ENCODE assay signal across 21 mouse cellular contexts in the genomic region with DNA sequence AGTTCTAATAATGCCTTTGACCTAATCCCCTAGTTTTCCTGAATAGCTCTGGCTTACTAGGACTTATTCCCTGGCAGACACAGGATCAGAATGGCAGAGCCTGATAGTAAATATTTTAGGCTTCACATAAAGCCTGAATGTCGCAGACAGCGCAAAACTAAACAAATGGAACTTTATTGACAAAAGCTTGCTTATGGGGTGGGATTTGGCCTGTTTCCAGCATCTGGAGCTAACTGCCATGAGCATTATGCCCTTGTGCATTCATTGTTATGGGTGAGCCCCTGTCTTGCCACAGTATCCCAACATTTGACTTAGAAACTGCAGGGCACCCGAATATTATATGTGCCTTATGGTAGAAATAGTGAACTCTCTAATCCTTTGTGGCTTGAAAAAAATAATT.
DNase-seq lines count a peak whose midpoint lies in the region; ATAC-seq and TF ChIP-seq lines count a peak whose summit lies in the region.
"Had no signal": no experiment of that assay in that cellular context is flagged by ENCODE, and none has a peak within 500 bp of the region (broad histone marks: within the 10 kb centered on the region; RNA-seq: fewer than 3 reads in every experiment).

No protein-coding gene starts in this region.

- TF ChIP-seq POLR2A in brain, embryonic 14.5 days (IDR thresholded peaks at IDR 0.05; ENCODE audit: borderline replicate concordance, extremely low read depth, insufficient read depth, insufficient read length, poor library complexity, severe bottlenecking): no peak

- DNase-seq in hindbrain, postnatal 0 days (ENCODE audit: low spot score): peak; percentile 30
- DNase-seq in hindbrain, embryonic 11.5 days (ENCODE audit: low spot score): no peak
- DNase-seq in lung, embryonic 14.5 days: peak; percentile 66
- DNase-seq in lung, postnatal 25 days (ENCODE audit: low spot score): no peak
- no peak for DNase-seq in neural tube, embryonic 10.5 days (ENCODE audit: extremely low spot score, low spot score)
- peak; percentile 64 for DNase-seq in brain, embryonic 14.5 days (ENCODE audit: low read depth)
- DNase-seq in ovary, adult 18-20 months (ENCODE audit: low spot score): no peak
- DNase-seq: adrenal gland, adult 2 months; adrenal gland, postnatal 10 days; adrenal gland, postnatal 25 days; cerebellum, adult 11-12 months; cerebellum, adult 2 months; cerebellum, adult 9-10 months; cerebellum, postnatal 10 days; cerebellum, postnatal 25 days; forebrain, postnatal 0 days had no signal

- no peaks in the 10 kb centered on the region for H3K27me3 ChIP-seq in hindbrain, postnatal 0 days (ENCODE audit: insufficient read depth, low read length)
- no peaks in the 10 kb centered on the region for H3K27me3 ChIP-seq in hindbrain, embryonic 11.5 days (ENCODE audit: control insufficient read depth, insufficient read depth, low read length)
- H3K27me3 ChIP-seq in lung, embryonic 14.5 days (ENCODE audit: insufficient read depth, low read length): 0 out of 2 replicates have a peak, but pooled peaks cover 3% of the 10 kb centered on the region
- H3K27me3 ChIP-seq in neural tube, embryonic 13.5 days: peaks cover 20% of the 10 kb centered on the region
- H3K27me3 ChIP-seq: embryonic facial prominence, embryonic 12.5 days had no signal

- H3K36me3 ChIP-seq in hindbrain, postnatal 0 days (ENCODE audit: insufficient read depth, low read length): no peaks in the 10 kb centered on the region
- no peaks in the 10 kb centered on the region for H3K36me3 ChIP-seq in hindbrain, embryonic 11.5 days (ENCODE audit: control insufficient read depth, insufficient read depth, low read length)
- H3K36me3 ChIP-seq in lung, embryonic 14.5 days (ENCODE audit: insufficient read depth): no peaks in the 10 kb centered on the region
- no peaks in the 10 kb centered on the region for H3K36me3 ChIP-seq in neural tube, embryonic 13.5 days
- H3K36me3 ChIP-seq: embryonic facial prominence, embryonic 10.5 days; embryonic facial prominence, embryonic 12.5 days; forebrain, embryonic 12.5 days; forebrain, embryonic 15.5 days had no signal

- TF ChIP-seq CTCF in hindbrain, postnatal 0 days (IDR thresholded peaks at IDR 0.05; ENCODE audit: low read depth): no peak
- TF ChIP-seq CTCF in lung, embryonic 14.5 days (IDR thresholded peaks at IDR 0.05; ENCODE audit: low read depth): no peak
- TF ChIP-seq CTCF in brain, embryonic 14.5 days (IDR thresholded peaks at IDR 0.05; ENCODE audit: borderline replicate concordance, extremely low read depth, insufficient read depth, insufficient read length): no peak

- no peak overlapping the region for H3K4me3 ChIP-seq in hindbrain, postnatal 0 days (ENCODE audit: low read length)
- no peak overlapping the region for H3K4me3 ChIP-seq in hindbrain, embryonic 11.5 days (ENCODE audit: low read depth, low read length)
- H3K4me3 ChIP-seq in lung, embryonic 14.5 days (ENCODE audit: low read depth, low read length): no peak overlapping the region
- no peak overlapping the region for H3K4me3 ChIP-seq in neural tube, embryonic 13.5 days
- H3K4me3 ChIP-seq: embryonic facial prominence, embryonic 10.5 days; embryonic facial prominence, embryonic 12.5 days; forebrain, embryonic 12.5 days; forebrain, embryonic 15.5 days had no signal

- no peaks in the 10 kb centered on the region for H3K9me3 ChIP-seq in hindbrain, postnatal 0 days (ENCODE audit: low read length)
- no peaks in the 10 kb centered on the region for H3K9me3 ChIP-seq in hindbrain, embryonic 11.5 days (ENCODE audit: control insufficient read depth, low read length)
- H3K9me3 ChIP-seq in lung, embryonic 14.5 days (ENCODE audit: low read depth, low read length): no peaks in the 10 kb centered on the region
- H3K9me3 ChIP-seq in neural tube, embryonic 13.5 days: no peaks in the 10 kb centered on the region
- H3K9me3 ChIP-seq: embryonic facial prominence, embryonic 10.5 days; embryonic facial prominence, embryonic 12.5 days; forebrain, embryonic 12.5 days; forebrain, embryonic 15.5 days had no signal

- ATAC-seq in hindbrain, postnatal 0 days: no peak
- ATAC-seq in hindbrain, embryonic 11.5 days (ENCODE audit: low FRiP score): no peak
- no peak; the same call in 1 of the 2 replicates for ATAC-seq in lung, embryonic 14.5 days (ENCODE audit: insufficient read depth)
- ATAC-seq in neural tube, embryonic 13.5 days (ENCODE audit: low read depth): no peak
- ATAC-seq: forebrain, embryonic 15.5 days; forebrain, postnatal 0 days had no signal

- H3K4me1 ChIP-seq in hindbrain, postnatal 0 days (ENCODE audit: insufficient read depth, low read length): 0 out of 2 replicates have a peak, but pooled peaks cover 3% of the 10 kb centered on the region
- no peaks in the 10 kb centered on the region for H3K4me1 ChIP-seq in hindbrain, embryonic 11.5 days (replicated peaks; ENCODE audit: control insufficient read depth, insufficient read depth, low read length)
- H3K4me1 ChIP-seq in lung, embryonic 14.5 days (ENCODE audit: insufficient read depth): no peaks in the 10 kb centered on the region; the same call in 1 of the 2 replicates
- peaks cover 61% of the 10 kb centered on the region for H3K4me1 ChIP-seq in neural tube, embryonic 13.5 days (replicated peaks)

- WGBS in hindbrain, postnatal 0 days: 61% methylated on average over 3 of the region's 3 CpGs
- WGBS in hindbrain, embryonic 11.5 days: 94% methylated on average over 3 of the region's 3 CpGs
- WGBS in lung, embryonic 14.5 days: 62% methylated on average over 3 of the region's 3 CpGs
- 56% methylated on average over 3 of the region's 3 CpGs for WGBS in neural tube, embryonic 13.5 days

- no peak overlapping the region for H3K9ac ChIP-seq in hindbrain, postnatal 0 days (replicated peaks; ENCODE audit: low read length)
- H3K9ac ChIP-seq in hindbrain, embryonic 11.5 days (ENCODE audit: low read depth, low read length): no peak overlapping the region
- H3K9ac ChIP-seq in lung, embryonic 14.5 days: no peak overlapping the region
- H3K9ac ChIP-seq in neural tube, embryonic 13.5 days: no peak overlapping the region
- H3K9ac ChIP-seq: embryonic facial prominence, embryonic 12.5 days; forebrain, embryonic 12.5 days; forebrain, embryonic 15.5 days; forebrain, postnatal 0 days had no signal

- no peak overlapping the region for H3K27ac ChIP-seq in hindbrain, postnatal 0 days
- H3K27ac ChIP-seq in hindbrain, embryonic 11.5 days (ENCODE audit: low read depth, low read length): no peak overlapping the region
- H3K27ac ChIP-seq in lung, embryonic 14.5 days (ENCODE audit: low read depth): no peak overlapping the region
- H3K27ac ChIP-seq in neural tube, embryonic 13.5 days (replicated peaks): peak overlapping the region; percentile 43; the same call in 1 of the 2 replicates
- H3K27ac ChIP-seq: embryonic facial prominence, embryonic 10.5 days; embryonic facial prominence, embryonic 12.5 days; forebrain, embryonic 12.5 days; forebrain, embryonic 15.5 days had no signal

- no peak overlapping the region for H3K4me2 ChIP-seq in hindbrain, postnatal 0 days (ENCODE audit: low read depth, low read length)
- no peak overlapping the region for H3K4me2 ChIP-seq in hindbrain, embryonic 11.5 days (replicated peaks; ENCODE audit: low read depth, low read length)
- H3K4me2 ChIP-seq in lung, embryonic 14.5 days: no peak overlapping the region
- H3K4me2 ChIP-seq in neural tube, embryonic 13.5 days: no peak overlapping the region
- H3K4me2 ChIP-seq: embryonic facial prominence, embryonic 12.5 days; forebrain, embryonic 12.5 days; forebrain, embryonic 15.5 days had no signal

Comparison
In these comparisons a context has a peak if more than half of its experiments do, and no peak if none do; other contexts are left out.
1. DNase-seq: peak in hindbrain, postnatal 0 days (single experiment), lung, embryonic 14.5 days (single experiment) and brain, embryonic 14.5 days (single experiment); none in hindbrain, embryonic 11.5 days (single experiment), lung, postnatal 25 days (single experiment), neural tube, embryonic 10.5 days (single experiment) and ovary, adult 18-20 months (single experiment).